Mouse (Mus musculus) midbrain, embryonic 11.5 days (tissue): ENCODE results near the gene Klhdc2. TPM values are rescaled to one million over a fixed set of nuclear protein-coding genes. Genes with fewer than 3 reads are reported as not detected.
A peak's percentile ranks its signal among the peaks of the same experiment; 100 is the strongest.

Experiments
- ATAC-seq: fragments of 200-750 bp; cut with Nextera tagmentation; 2 replicates; pipeline ENCODE4 v1.8.0; 2017; ENCODE audit warnings: moderate TSS enrichment, moderate library complexity; ENCODE audit not compliant: low FRiP score
- DNase-seq: peaks from one replicate; pipeline ENCODE4 v3.0.0; 2015; ENCODE audit warnings: low spot score; ENCODE audit errors: missing footprints
- H3K27ac ChIP-seq: fragments of 300-500 bp; sonication (generic); 2 replicates; pipeline ENCODE4 v1.5.1; 2014; ENCODE audit warnings: low read depth, low read length
- H3K27me3 ChIP-seq: fragments of 300-500 bp; sonication (generic); 2 replicates; pipeline ENCODE4 v1.6.1; 2014; ENCODE audit warnings: mild to moderate bottlenecking, low read length, moderate library complexity, mixed read lengths; ENCODE audit not compliant: control insufficient read depth, insufficient read depth
- H3K36me3 ChIP-seq: fragments of 300-500 bp; sonication (generic); 2 replicates; pipeline ENCODE4 v1.6.1; 2014; ENCODE audit warnings: mild to moderate bottlenecking, low read length, moderate library complexity, mixed read lengths; ENCODE audit not compliant: control insufficient read depth, insufficient read depth
- H3K4me1 ChIP-seq: fragments of 300-500 bp; sonication (generic); 2 replicates; pipeline ENCODE4 v1.6.1; 2014; ENCODE audit warnings: low read length; ENCODE audit not compliant: control insufficient read depth, insufficient read depth
- H3K4me2 ChIP-seq: fragments of 300-500 bp; sonication (generic); 2 replicates; pipeline ENCODE4 v1.6.1; 2014; ENCODE audit warnings: mild to moderate bottlenecking, moderate library complexity
- H3K4me3 ChIP-seq: fragments of 300-500 bp; sonication (generic); 2 replicates; pipeline ENCODE4 v1.5.1; 2014; ENCODE audit warnings: low read depth, low read length
- H3K9ac ChIP-seq: fragments of 300-500 bp; sonication (generic); 2 replicates; pipeline ENCODE4 v1.6.1; 2014; ENCODE audit warnings: low read length
- H3K9me3 ChIP-seq: fragments of 300-500 bp; sonication (generic); 2 replicates; pipeline ENCODE4 v1.6.1; 2016; ENCODE audit warnings: low read length; ENCODE audit not compliant: control insufficient read depth
- WGBS: fragments of 180-500 bp; shearing (Covaris S2); extraction: QIAGEN DNeasy Blood & Tissue Kit; methylation state at CpG from one replicate; pipeline ENCODE4 v1.1.7; 2014; 5-methylcytosine and 5-hydroxymethylcytosine counted together
- polyA plus RNA-seq: library from polyadenylated mRNA; unstranded; fragments of >200 nt; fragmentation: Nextera tagmentation; extraction: Ambion mirVana; gene quantifications from 2 replicates; pipeline ENCODE4 v1.2.1, GENCODE M21; 2014

Klhdc2 gene
- polyA plus RNA-seq, 1 experiment from 2014 or later = 272 TPM

DNA sequence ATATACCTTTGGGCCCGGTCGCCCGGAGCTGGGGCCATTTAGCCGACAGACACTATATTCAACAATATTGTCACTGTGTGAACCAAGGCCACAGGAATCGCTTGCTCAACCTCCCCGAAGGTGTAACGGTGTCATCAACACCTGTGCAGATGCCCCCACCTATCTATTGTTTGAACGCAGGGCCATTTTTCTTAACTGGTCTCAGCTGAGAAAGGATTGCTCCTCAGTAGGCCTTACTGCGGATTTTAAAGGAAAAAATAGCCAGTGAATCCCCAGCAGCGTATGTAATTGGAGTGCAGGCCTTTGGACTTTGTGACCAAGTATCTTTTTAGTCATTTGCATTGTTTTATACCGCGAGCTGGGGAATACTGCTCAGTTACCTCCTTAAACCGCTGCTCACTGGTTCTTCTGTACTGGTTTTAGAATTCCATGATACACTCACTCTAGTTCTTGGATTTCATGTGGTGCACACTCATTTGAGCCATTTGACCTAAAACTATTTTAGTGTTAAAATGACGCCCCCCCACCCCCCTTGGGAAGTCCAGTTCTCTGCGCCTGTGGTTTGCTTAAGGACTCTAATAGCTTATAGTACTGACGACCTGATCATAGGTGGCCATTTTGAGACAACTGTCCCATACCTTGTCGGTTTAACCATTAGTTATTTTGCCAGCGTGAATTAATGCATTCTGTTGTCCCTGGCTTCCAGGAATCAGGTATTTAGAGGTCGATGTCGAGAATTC, 1.1 kb downstream of the Klhdc2 start:
- no peak for ATAC-seq
- peak; percentile 91 for DNase-seq
- WGBS = 21% methylated on average over 20 of the region's 20 CpGs
- Histone ChIP-seq H3K4me1 (peaks cover 13% of the 10 kb centered on the region; the same call in 1 of the 2 replicates), H3K9me3 (no peaks in the 10 kb centered on the region), H3K36me3 (peaks cover 13% of the 10 kb centered on the region), H3K27me3 (no peaks in the 10 kb centered on the region), H3K27ac (peak overlapping the region; percentile 35), H3K9ac (peak overlapping the region; percentile 99), H3K4me2 (peak overlapping the region; percentile 79), H3K4me3 (peak overlapping the region; percentile 97)

DNA sequence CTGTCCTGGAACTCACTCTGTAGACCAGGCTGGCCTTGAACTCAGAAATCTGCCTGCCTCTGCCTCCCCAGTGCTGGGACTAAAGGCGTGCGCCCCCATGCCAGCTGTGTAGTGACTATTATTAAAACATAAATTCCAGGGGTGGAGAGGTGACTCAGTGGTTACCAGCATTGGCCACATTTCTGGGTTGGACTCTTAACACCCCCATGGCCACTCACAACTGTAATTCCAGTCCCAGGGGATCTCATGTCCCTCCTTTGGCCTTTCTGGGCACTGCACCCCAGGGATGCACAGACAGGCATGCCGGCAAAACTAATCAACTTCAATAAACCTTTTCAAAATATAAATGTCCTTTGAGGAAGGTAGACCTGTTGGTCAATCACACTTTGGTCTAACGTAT, 1.8 kb downstream of the Klhdc2 start:
- peaks cover 13% of the 10 kb centered on the region; the same call in 1 of the 2 replicates for H3K4me1 ChIP-seq
- H3K4me2 ChIP-seq = peak overlapping the region; percentile 79; the same call in 1 of the 2 replicates
- peaks cover 13% of the 10 kb centered on the region for H3K36me3 ChIP-seq
- no peak overlapping the region for H3K27ac ChIP-seq
- no peak overlapping the region; the same call in 1 of the 2 replicates for H3K9ac ChIP-seq
- DNase-seq (peak; percentile 81), ATAC-seq (no peak)
- H3K4me3 ChIP-seq = peak overlapping the region; percentile 97; the same call in 1 of the 2 replicates
- no peaks in the 10 kb centered on the region for H3K27me3 ChIP-seq
- H3K9me3 ChIP-seq = no peaks in the 10 kb centered on the region
- WGBS = 93% methylated on average over 4 of the region's 4 CpGs

DNA sequence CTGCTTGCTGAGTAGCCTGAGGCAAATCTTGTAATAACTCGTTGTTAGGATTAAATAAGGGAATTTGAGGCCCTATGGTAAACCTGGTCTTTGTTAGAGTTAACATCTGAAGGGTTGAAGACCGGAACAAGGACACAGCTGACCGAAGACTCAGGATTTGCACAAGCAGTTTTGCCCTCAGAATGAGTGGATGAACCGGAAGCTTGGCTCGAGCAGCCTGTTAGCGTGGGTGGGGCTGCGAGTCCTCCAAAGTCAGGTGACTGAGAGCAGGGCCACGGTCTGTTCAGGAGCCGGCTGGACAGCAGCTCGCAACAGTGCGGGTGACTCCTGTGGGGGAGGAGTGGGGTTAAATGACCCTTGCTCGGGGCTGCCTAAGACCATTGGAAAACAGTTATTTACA, 2.8 kb downstream of the Klhdc2 start:
- DNase-seq (peak; percentile 82), ATAC-seq (no peak)
- H3K9me3 ChIP-seq = no peaks in the 10 kb centered on the region
- H3K27ac ChIP-seq = no peak overlapping the region; the same call in 1 of the 2 replicates
- no peak overlapping the region for H3K9ac ChIP-seq
- H3K4me3 ChIP-seq = no peak overlapping the region
- H3K36me3 ChIP-seq = peaks cover 15% of the 10 kb centered on the region
- peaks cover 13% of the 10 kb centered on the region; the same call in 1 of the 2 replicates for H3K4me1 ChIP-seq
- no peaks in the 10 kb centered on the region for H3K27me3 ChIP-seq
- H3K4me2 ChIP-seq = no peak overlapping the region
- 75% methylated on average over 12 of the region's 12 CpGs for WGBS

DNA sequence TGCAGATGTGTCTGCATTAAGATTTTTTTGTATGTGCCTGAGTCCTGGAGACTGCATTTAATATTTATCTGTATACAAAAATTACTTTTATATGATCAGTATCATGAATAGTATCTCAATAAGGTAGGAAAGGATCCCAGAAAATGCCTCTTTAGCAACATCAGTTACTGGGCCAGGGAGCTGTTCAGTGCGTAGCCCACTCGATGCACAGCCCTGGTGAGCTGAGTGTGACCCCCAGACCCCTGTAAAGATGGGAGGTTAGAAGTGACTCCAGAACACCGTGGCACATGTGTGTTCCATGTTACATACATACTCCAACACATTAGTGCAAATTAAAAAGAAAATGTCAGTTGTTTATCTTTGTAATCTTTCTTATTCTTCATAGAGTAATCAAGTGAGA, 3.4 kb downstream of the Klhdc2 start:
- Histone ChIP-seq H3K27me3 (no peaks in the 10 kb centered on the region), H3K4me2 (no peak overlapping the region), H3K9ac (no peak overlapping the region), H3K9me3 (no peaks in the 10 kb centered on the region), H3K4me3 (no peak overlapping the region), H3K4me1 (peaks cover 13% of the 10 kb centered on the region; the same call in 1 of the 2 replicates), H3K36me3 (peaks cover 17% of the 10 kb centered on the region), H3K27ac (no peak overlapping the region)
- ATAC-seq (no peak), DNase-seq (peak; percentile 82)
- 93% methylated on average over 3 of the region's 3 CpGs for WGBS

DNA sequence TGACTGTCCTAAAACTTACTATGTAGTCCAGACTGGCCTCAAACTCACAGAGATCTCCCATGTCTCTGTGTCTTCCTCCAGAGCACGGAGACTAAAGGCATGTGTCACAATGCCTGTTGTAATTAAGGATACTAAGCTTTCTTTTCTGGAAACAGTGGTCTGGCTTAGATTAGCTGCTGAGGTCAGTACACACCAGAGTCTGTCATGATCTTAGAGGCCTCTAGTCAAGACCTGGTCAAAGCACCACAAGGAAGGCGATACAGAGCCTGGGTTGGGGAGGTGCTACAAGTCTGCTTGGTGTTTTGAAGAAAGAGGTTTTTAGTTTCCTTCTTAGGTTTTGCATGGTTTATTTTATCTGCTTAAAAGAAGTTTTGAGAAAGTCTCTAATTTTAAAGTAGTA, 3.9 kb downstream of the Klhdc2 start:
- Histone ChIP-seq H3K4me1 (peaks cover 13% of the 10 kb centered on the region; the same call in 1 of the 2 replicates), H3K27me3 (no peaks in the 10 kb centered on the region), H3K4me3 (no peak overlapping the region), H3K9ac (no peak overlapping the region), H3K9me3 (no peaks in the 10 kb centered on the region), H3K27ac (no peak overlapping the region), H3K36me3 (peaks cover 22% of the 10 kb centered on the region), H3K4me2 (no peak overlapping the region)
- DNase-seq = peak; percentile 62
- ATAC-seq = no peak
- WGBS = 82% methylated on average over 2 of the region's 2 CpGs

DNA sequence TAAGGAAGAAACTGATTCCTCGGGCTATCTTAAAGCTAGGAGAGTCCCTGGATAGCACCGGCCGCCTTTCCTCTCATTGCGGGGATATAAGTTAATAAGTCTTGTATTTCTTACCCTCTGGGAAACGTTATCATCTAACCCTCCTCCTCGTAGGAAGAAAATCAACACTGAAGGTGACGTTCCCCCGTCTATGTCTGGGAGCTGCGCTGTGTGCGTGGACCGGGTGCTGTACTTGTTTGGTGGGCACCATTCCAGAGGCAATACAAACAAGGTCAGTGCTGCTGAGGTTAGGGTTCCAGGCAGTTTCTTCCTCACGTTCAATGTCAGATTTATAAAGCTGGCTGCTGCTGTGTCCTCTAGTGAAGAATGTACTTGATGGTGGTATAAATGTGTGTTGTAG, 5.7 kb downstream of the Klhdc2 start:
- Histone ChIP-seq H3K4me1 (peaks cover 10% of the 10 kb centered on the region; the same call in 1 of the 2 replicates), H3K9ac (no peak overlapping the region), H3K4me3 (no peak overlapping the region), H3K9me3 (no peaks in the 10 kb centered on the region), H3K27ac (no peak overlapping the region), H3K4me2 (no peak overlapping the region), H3K36me3 (peaks cover 34% of the 10 kb centered on the region), H3K27me3 (no peaks in the 10 kb centered on the region)
- DNase-seq (peak; percentile 83), ATAC-seq (no peak)
- 96% methylated on average over 12 of the region's 12 CpGs for WGBS

DNA sequence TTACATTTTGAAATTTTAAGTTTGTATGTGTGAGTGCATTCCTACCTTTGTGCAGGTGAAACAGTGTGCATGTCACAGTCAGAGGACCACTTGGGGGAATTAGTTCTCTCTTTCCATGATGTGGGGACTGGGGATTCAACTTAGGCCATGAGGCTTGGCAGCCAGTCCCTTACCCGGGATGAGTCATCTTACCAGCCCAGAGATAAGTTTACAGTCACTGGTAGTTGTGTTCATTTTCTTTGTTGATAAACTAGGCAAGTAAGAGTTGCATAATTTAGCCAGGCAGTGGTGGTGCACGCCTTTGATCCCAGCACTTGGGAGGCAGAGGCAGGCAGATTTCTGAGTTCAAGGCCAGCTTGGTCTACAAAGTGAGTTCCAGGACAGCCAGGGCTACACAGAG, 7.6 kb downstream of the Klhdc2 start:
- peaks cover 48% of the 10 kb centered on the region for H3K36me3 ChIP-seq
- no peak for DNase-seq
- WGBS = 94% methylated on average over 2 of the region's 2 CpGs

DNA sequence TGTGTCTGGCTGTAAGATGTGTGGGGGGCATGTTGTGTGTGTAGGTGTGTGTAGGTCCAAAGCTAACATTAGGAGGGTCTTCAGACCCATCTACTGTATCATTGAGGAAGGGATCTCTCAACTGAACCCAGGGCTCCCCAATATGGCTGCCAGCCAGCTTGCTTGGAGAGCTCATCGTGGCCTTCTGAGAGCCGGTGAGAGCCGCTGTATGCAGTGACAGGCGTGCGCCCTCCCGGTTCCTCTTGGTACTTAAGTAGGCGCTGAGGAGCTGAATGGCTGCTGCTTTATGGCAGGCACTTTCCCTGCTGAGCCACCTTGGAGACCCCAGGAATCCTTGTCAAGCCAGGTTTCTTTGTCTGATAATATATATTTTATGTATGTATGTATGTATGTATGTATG, 9.9 kb downstream of the Klhdc2 start:
- Histone ChIP-seq H3K36me3 (peaks cover 67% of the 10 kb centered on the region), H3K4me2 (no peak overlapping the region), H3K27me3 (no peaks in the 10 kb centered on the region), H3K4me1 (no peaks in the 10 kb centered on the region), H3K27ac (no peak overlapping the region), H3K4me3 (no peak overlapping the region), H3K9ac (no peak overlapping the region), H3K9me3 (no peaks in the 10 kb centered on the region)
- DNase-seq (no peak), ATAC-seq (no peak)
- 95% methylated on average over 7 of the region's 7 CpGs for WGBS

More for the DNA sequence above, 7.6 kb downstream of the Klhdc2 start:
- H3K4me1 ChIP-seq = peaks cover 2% of the 10 kb centered on the region; the same call in 1 of the 2 replicates
- no peak overlapping the region for H3K4me2 ChIP-seq
- H3K27me3 ChIP-seq = no peaks in the 10 kb centered on the region
- H3K27ac ChIP-seq = no peak overlapping the region
- H3K9me3 ChIP-seq = no peaks in the 10 kb centered on the region
- no peak for ATAC-seq
- H3K4me3 ChIP-seq = no peak overlapping the region
- no peak overlapping the region for H3K9ac ChIP-seq

DNA sequence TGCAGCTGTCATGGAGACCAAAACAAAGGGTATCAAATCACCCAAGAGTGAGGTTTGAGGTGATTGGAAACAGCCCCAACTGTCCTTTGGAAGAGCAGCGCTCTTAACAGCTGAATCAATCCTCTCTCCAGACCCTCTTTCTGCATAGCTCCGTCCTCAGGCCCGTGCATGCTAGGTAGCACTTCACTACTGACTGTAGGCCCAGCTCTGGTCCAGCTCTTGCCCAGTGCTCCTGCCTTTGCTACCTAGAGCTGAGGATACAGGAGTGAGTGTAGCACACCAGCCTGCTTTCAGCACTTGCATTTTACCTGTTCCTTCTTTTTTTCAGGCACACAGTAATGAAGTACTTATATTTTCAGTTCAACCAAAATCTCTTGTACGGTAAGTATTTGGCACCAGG, 13.2 kb downstream of the Klhdc2 start:
- DNase-seq = peak; percentile 86
- Histone ChIP-seq H3K4me3 (no peak overlapping the region), H3K9ac (no peak overlapping the region), H3K27ac (no peak overlapping the region), H3K27me3 (no peaks in the 10 kb centered on the region), H3K4me1 (no peaks in the 10 kb centered on the region), H3K36me3 (peaks cover 61% of the 10 kb centered on the region), H3K4me2 (no peak overlapping the region), H3K9me3 (no peaks in the 10 kb centered on the region)
- 93% methylated on average over 4 of the region's 4 CpGs for WGBS
- no peak for ATAC-seq
